Mouse (Mus musculus): Measurements from ENCODE around the gene Fcgr2b.

Gene Fcgr2b

GRCm38 (mm10) chr1:170972936-170973335 is 3.4 kb downstream of the Fcgr2b start:
- TF ChIP-seq POU5F1 (IDR thresholded peaks at IDR 0.05; ENCODE audit: borderline replicate concordance, low read length) (no peak), NANOG (IDR thresholded peaks at IDR 0.05; ENCODE audit: borderline replicate concordance, low read length) (no peak), CTCF (conservative IDR thresholded peaks at IDR 0.05; ENCODE audit: low read length) (no peak)
- Histone ChIP-seq H3K36me3 (ENCODE audit: insufficient read depth, low read length) (no peaks in the 10 kb centered on the region), H3K27me3 (ENCODE audit: insufficient read depth, low read length) (no peaks in the 10 kb centered on the region), H3K4me3 (replicated peaks; ENCODE audit: low read length) (no peak overlapping the region), H3K4me1 (replicated peaks; ENCODE audit: low read depth, low read length) (peaks cover 48% of the 10 kb centered on the region), H3K9me3 (ENCODE audit: low read length) (peaks cover 12% of the 10 kb centered on the region)

GRCm38 (mm10) chr1:170972494-170972893 is 3.9 kb downstream of the Fcgr2b start:
- H3K36me3 ChIP-seq (ENCODE audit: insufficient read depth, low read length) = no peaks in the 10 kb centered on the region
- TF ChIP-seq CTCF (conservative IDR thresholded peaks at IDR 0.05; ENCODE audit: low read length) (no peak), POU5F1 (IDR thresholded peaks at IDR 0.05; ENCODE audit: borderline replicate concordance, low read length) (no peak), NANOG (IDR thresholded peaks at IDR 0.05; ENCODE audit: borderline replicate concordance, low read length) (no peak)
- peaks cover 12% of the 10 kb centered on the region for H3K9me3 ChIP-seq (ENCODE audit: low read length)
- H3K4me1 ChIP-seq (replicated peaks; ENCODE audit: low read depth, low read length) = peaks cover 48% of the 10 kb centered on the region
- H3K27me3 ChIP-seq (ENCODE audit: insufficient read depth, low read length) = no peaks in the 10 kb centered on the region
- no peak overlapping the region for H3K4me3 ChIP-seq (replicated peaks; ENCODE audit: low read length)

- TF ChIP-seq NANOG (IDR thresholded peaks at IDR 0.05; ENCODE audit: borderline replicate concordance, low read length) (no peak), POU5F1 (IDR thresholded peaks at IDR 0.05; ENCODE audit: borderline replicate concordance, low read length) (no peak), CTCF (conservative IDR thresholded peaks at IDR 0.05; ENCODE audit: low read length) (no peak)
- Histone ChIP-seq H3K27me3 (ENCODE audit: insufficient read depth, low read length) (no peaks in the 10 kb centered on the region), H3K9me3 (ENCODE audit: low read length) (peaks cover 12% of the 10 kb centered on the region), H3K4me1 (replicated peaks; ENCODE audit: low read depth, low read length) (peaks cover 51% of the 10 kb centered on the region), H3K36me3 (ENCODE audit: insufficient read depth, low read length) (no peaks in the 10 kb centered on the region), H3K4me3 (replicated peaks; ENCODE audit: low read length) (peak overlapping the region; percentile 35; the same call in 1 of the 2 replicates)
Measured at GRCm38 (mm10) chr1:170968576-170968975, 7.8 kb downstream of the Fcgr2b start.

- Histone ChIP-seq H3K27me3 (ENCODE audit: insufficient read depth, low read length) (no peaks in the 10 kb centered on the region), H3K4me3 (replicated peaks; ENCODE audit: low read length) (peak overlapping the region; percentile 35; the same call in 1 of the 2 replicates), H3K9me3 (ENCODE audit: low read length) (peaks cover 12% of the 10 kb centered on the region), H3K36me3 (ENCODE audit: insufficient read depth, low read length) (no peaks in the 10 kb centered on the region), H3K4me1 (replicated peaks; ENCODE audit: low read depth, low read length) (peaks cover 56% of the 10 kb centered on the region)
- no peak for TF ChIP-seq NANOG (IDR thresholded peaks at IDR 0.05; ENCODE audit: borderline replicate concordance, low read length)
Measured at GRCm38 (mm10) chr1:170967581-170967980, 8.8 kb downstream of the Fcgr2b start.

GRCm38 (mm10) chr1:170963087-170963486 is 13.3 kb downstream of the Fcgr2b start:
- peak overlapping the region; percentile 17; the same call in 1 of the 2 replicates for H3K4me3 ChIP-seq (replicated peaks; ENCODE audit: low read length)
- TF ChIP-seq NANOG (IDR thresholded peaks at IDR 0.05; ENCODE audit: borderline replicate concordance, low read length) (no peak), CTCF (conservative IDR thresholded peaks at IDR 0.05; ENCODE audit: low read length) (no peak), POU5F1 (IDR thresholded peaks at IDR 0.05; ENCODE audit: borderline replicate concordance, low read length) (no peak)
- no peaks in the 10 kb centered on the region for H3K36me3 ChIP-seq (ENCODE audit: insufficient read depth, low read length)
- peaks cover 59% of the 10 kb centered on the region for H3K4me1 ChIP-seq (replicated peaks; ENCODE audit: low read depth, low read length)
- no peaks in the 10 kb centered on the region for H3K9me3 ChIP-seq (ENCODE audit: low read length)
- no peaks in the 10 kb centered on the region for H3K27me3 ChIP-seq (ENCODE audit: insufficient read depth, low read length)

- no peak for TF ChIP-seq POU5F1 (IDR thresholded peaks at IDR 0.05; ENCODE audit: borderline replicate concordance, low read length)
- no peak for TF ChIP-seq CTCF (conservative IDR thresholded peaks at IDR 0.05; ENCODE audit: low read length)
- TF ChIP-seq NANOG (IDR thresholded peaks at IDR 0.05; ENCODE audit: borderline replicate concordance, low read length) = no peak
- Histone ChIP-seq H3K4me1 (replicated peaks; ENCODE audit: low read depth, low read length) (peaks cover 51% of the 10 kb centered on the region), H3K27me3 (ENCODE audit: insufficient read depth, low read length) (no peaks in the 10 kb centered on the region), H3K9me3 (ENCODE audit: low read length) (no peaks in the 10 kb centered on the region), H3K36me3 (ENCODE audit: insufficient read depth, low read length) (no peaks in the 10 kb centered on the region), H3K4me3 (replicated peaks; ENCODE audit: low read length) (no peak overlapping the region)
Measured at GRCm38 (mm10) chr1:170962301-170962700, 14.0 kb downstream of the Fcgr2b start.

GRCm38 (mm10) chr1:170961101-170961500 is 15.2 kb downstream of the Fcgr2b start:
- no peaks in the 10 kb centered on the region for H3K36me3 ChIP-seq (ENCODE audit: insufficient read depth, low read length)
- no peak overlapping the region for H3K4me3 ChIP-seq (replicated peaks; ENCODE audit: low read length)
- H3K9me3 ChIP-seq (ENCODE audit: low read length) = no peaks in the 10 kb centered on the region
- H3K4me1 ChIP-seq (replicated peaks; ENCODE audit: low read depth, low read length) = peaks cover 41% of the 10 kb centered on the region
- H3K27me3 ChIP-seq (ENCODE audit: insufficient read depth, low read length) = no peaks in the 10 kb centered on the region
- no peak for TF ChIP-seq NANOG (IDR thresholded peaks at IDR 0.05; ENCODE audit: borderline replicate concordance, low read length)
- no peak for TF ChIP-seq POU5F1 (IDR thresholded peaks at IDR 0.05; ENCODE audit: borderline replicate concordance, low read length)
- no peak for TF ChIP-seq CTCF (conservative IDR thresholded peaks at IDR 0.05; ENCODE audit: low read length)

GRCm38 (mm10) chr1:170959791-170960190 is 16.6 kb downstream of the Fcgr2b start:
- Histone ChIP-seq H3K4me1 (replicated peaks; ENCODE audit: low read depth, low read length) (peaks cover 39% of the 10 kb centered on the region), H3K4me3 (replicated peaks; ENCODE audit: low read length) (no peak overlapping the region), H3K36me3 (ENCODE audit: insufficient read depth, low read length) (no peaks in the 10 kb centered on the region), H3K9me3 (ENCODE audit: low read length) (no peaks in the 10 kb centered on the region), H3K27me3 (ENCODE audit: insufficient read depth, low read length) (no peaks in the 10 kb centered on the region)
- TF ChIP-seq NANOG (IDR thresholded peaks at IDR 0.05; ENCODE audit: borderline replicate concordance, low read length) (no peak), CTCF (conservative IDR thresholded peaks at IDR 0.05; ENCODE audit: low read length) (no peak), POU5F1 (IDR thresholded peaks at IDR 0.05; ENCODE audit: borderline replicate concordance, low read length) (no peak)

GRCm38 (mm10) chr1:170958225-170958624 is 18.1 kb downstream of the Fcgr2b start:
- H3K4me3 ChIP-seq (replicated peaks; ENCODE audit: low read length) = no peak overlapping the region
- H3K27me3 ChIP-seq (ENCODE audit: insufficient read depth, low read length) = no peaks in the 10 kb centered on the region
- peaks cover 29% of the 10 kb centered on the region for H3K4me1 ChIP-seq (replicated peaks; ENCODE audit: low read depth, low read length)
- no peaks in the 10 kb centered on the region for H3K9me3 ChIP-seq (ENCODE audit: low read length)
- H3K36me3 ChIP-seq (ENCODE audit: insufficient read depth, low read length) = no peaks in the 10 kb centered on the region
- TF ChIP-seq POU5F1 (IDR thresholded peaks at IDR 0.05; ENCODE audit: borderline replicate concordance, low read length) (no peak), CTCF (conservative IDR thresholded peaks at IDR 0.05; ENCODE audit: low read length) (no peak), NANOG (IDR thresholded peaks at IDR 0.05; ENCODE audit: borderline replicate concordance, low read length) (no peak)
